Mouse (Mus musculus) liver, postnatal 0 days (tissue): ENCODE data around the gene Scaf1.

Source experiments
- CTCF ChIP-seq: sonication (generic); IDR thresholded peaks from 2 replicates; pipeline ENCODE4 v1.5.1; 2016; ENCODE audit warnings: antibody characterized with exemption, low read depth
- EP300 ChIP-seq: IDR thresholded peaks from 2 replicates; pipeline ENCODE4 v1.6.1; 2016; ENCODE audit warnings: antibody characterized with exemption, low read depth, mild to moderate bottlenecking

- TF ChIP-seq CTCF, result no peak
- TF ChIP-seq EP300, result no peak
Measured at GRCm38 (mm10) chr7:44999753-45000152, 16.4 kb downstream of the Scaf1 start.
